Comparison of ENCODE assay signal across 24 mouse cellular contexts in genomic region chr17:71132856-71133439, GRCm38 (mm10). TPM values are rescaled to one million over a fixed set of nuclear protein-coding genes. Genes with fewer than 3 reads are reported as not detected.
DNase-seq lines count a peak whose midpoint lies in the region; ATAC-seq and TF ChIP-seq lines count a peak whose summit lies in the region.
"Had no signal": no experiment of that assay in that cellular context is flagged by ENCODE, and none has a peak within 500 bp of the region (broad histone marks: within the 10 kb centered on the region; RNA-seq: fewer than 3 reads in every experiment).

No protein-coding gene starts in this region.

- H3K27me3 ChIP-seq in heart, adult 2 months (ENCODE audit: control insufficient read depth, insufficient read depth, low read length): no peaks in the 10 kb centered on the region
- H3K27me3 ChIP-seq in midbrain, embryonic 10.5 days (ENCODE audit: low read depth, poor library complexity, severe bottlenecking): no peaks in the 10 kb centered on the region
- H3K27me3 ChIP-seq in midbrain, embryonic 14.5 days (ENCODE audit: control insufficient read depth, insufficient read depth, low read length): no peaks in the 10 kb centered on the region
- H3K27me3 ChIP-seq: embryonic facial prominence, embryonic 12.5 days; limb, embryonic 13.5 days; neural tube, embryonic 12.5 days had no signal

- no peaks in the 10 kb centered on the region for H3K79me2 ChIP-seq in heart, adult 2 months (replicated peaks; ENCODE audit: control insufficient read depth, insufficient read depth, low read length)

- no peak for ATAC-seq in midbrain, embryonic 14.5 days (ENCODE audit: low FRiP score, low TSS enrichment)
- peak; percentile 32 to 35; a peak in 3 of 4 replicates for ATAC-seq in hematopoietic stem cell, adult 5-6 weeks (replicated peaks in 1 of 2; ENCODE audit: insufficient read depth in 1 of 2, low FRiP score in 2 of 2, low TSS enrichment in 1 of 2, low read depth in 1 of 2, poor library complexity in 2 of 2, severe bottlenecking in 2 of 2)
- ATAC-seq in neutrophil, adult 5-6 weeks (ENCODE audit: extremely low read depth, insufficient number of reproducible peaks, low FRiP score, poor library complexity, severe bottlenecking): peak; percentile 23; the same call in 1 of the 2 replicates
- ATAC-seq: forebrain, embryonic 14.5 days; hindbrain, postnatal 0 days had no signal

- H3K27ac ChIP-seq in heart, adult 2 months: peak overlapping the region; percentile 68; the same call in 1 of the 2 replicates
- no peak overlapping the region for H3K27ac ChIP-seq in midbrain, embryonic 10.5 days (replicated peaks)
- no peak overlapping the region for H3K27ac ChIP-seq in midbrain, embryonic 14.5 days (replicated peaks; ENCODE audit: low read depth, low read length)
- H3K27ac ChIP-seq: embryonic facial prominence, embryonic 12.5 days; hindbrain, postnatal 0 days; left cerebral cortex, adult 2 months; limb, embryonic 13.5 days; neural tube, embryonic 12.5 days; stomach, postnatal 0 days had no signal

- H3K9ac ChIP-seq in heart, adult 2 months (ENCODE audit: low read depth, low read length): no peak overlapping the region
- no peak overlapping the region for H3K9ac ChIP-seq in midbrain, embryonic 14.5 days (replicated peaks; ENCODE audit: low read length)
- H3K9ac ChIP-seq: embryonic facial prominence, embryonic 12.5 days; limb, embryonic 13.5 days; neural tube, embryonic 12.5 days had no signal

- no peak for DNase-seq in heart, adult 2 months
- DNase-seq in heart, postnatal 25 days (ENCODE audit: low spot score): no peak
- DNase-seq in midbrain, embryonic 10.5 days (ENCODE audit: low spot score): peak; percentile 5
- DNase-seq in midbrain, embryonic 14.5 days: no peak
- no peak for DNase-seq in cerebellum, postnatal 10 days
- no peak for DNase-seq in gastrocnemius, postnatal 25 days
- DNase-seq: cerebellum, adult 8-10 months; gastrocnemius, postnatal 14 days; heart, postnatal 36 days; kidney, adult 2 months; kidney, postnatal 36 days; layer of hippocampus, adult 9-11 months; lung, postnatal 10 days had no signal

- H3K4me3 ChIP-seq in heart, adult 2 months: no peak overlapping the region
- no peak overlapping the region for H3K4me3 ChIP-seq in midbrain, embryonic 10.5 days
- no peak overlapping the region for H3K4me3 ChIP-seq in midbrain, embryonic 14.5 days (replicated peaks; ENCODE audit: low read depth, low read length)
- H3K4me3 ChIP-seq: embryonic facial prominence, embryonic 12.5 days; erythroblast, embryonic 14.5 days; left cerebral cortex, adult 2 months; limb, embryonic 13.5 days; neural tube, embryonic 12.5 days had no signal

- H3K36me3 ChIP-seq in heart, adult 2 months (ENCODE audit: control insufficient read depth, insufficient read depth, low read length): no peaks in the 10 kb centered on the region
- no peaks in the 10 kb centered on the region for H3K36me3 ChIP-seq in midbrain, embryonic 10.5 days
- no peaks in the 10 kb centered on the region for H3K36me3 ChIP-seq in midbrain, embryonic 14.5 days (ENCODE audit: control insufficient read depth, insufficient read depth, low read length)
- H3K36me3 ChIP-seq: embryonic facial prominence, embryonic 12.5 days; limb, embryonic 13.5 days; neural tube, embryonic 12.5 days had no signal

- 83% methylated on average over 11 of the region's 11 CpGs for WGBS in heart, adult 2 months
- 92% methylated on average over 11 of the region's 11 CpGs for WGBS in midbrain, embryonic 10.5 days
- 91% methylated on average over 11 of the region's 11 CpGs for WGBS in midbrain, embryonic 14.5 days

- TF ChIP-seq EP300 in heart, adult 2 months (IDR thresholded peaks at IDR 0.05; ENCODE audit: insufficient read depth, low read depth, low read length): no peak

- TF ChIP-seq POLR2A in heart, adult 2 months (IDR thresholded peaks at IDR 0.05; ENCODE audit: insufficient read depth, low read depth, low read length): no peak

- peaks cover 2% of the 10 kb centered on the region for H3K4me1 ChIP-seq in heart, adult 2 months (ENCODE audit: control insufficient read depth, insufficient read depth, low read length)
- H3K4me1 ChIP-seq in midbrain, embryonic 10.5 days: no peaks in the 10 kb centered on the region
- H3K4me1 ChIP-seq in midbrain, embryonic 14.5 days (ENCODE audit: control insufficient read depth, insufficient read depth, low read length): no peaks in the 10 kb centered on the region

- intact Hi-C loops in heart, adult 2 months (cut with DNase I): no loop called here
- intact Hi-C loops in heart, postnatal 25 days (cut with DNase I): no loop called here

- H3K9me3 ChIP-seq in midbrain, embryonic 10.5 days (replicated peaks): no peaks in the 10 kb centered on the region
- no peaks in the 10 kb centered on the region for H3K9me3 ChIP-seq in midbrain, embryonic 14.5 days (ENCODE audit: control insufficient read depth, low read length)
- H3K9me3 ChIP-seq: embryonic facial prominence, embryonic 12.5 days; limb, embryonic 13.5 days; neural tube, embryonic 12.5 days had no signal

- H3K4me2 ChIP-seq in midbrain, embryonic 14.5 days (ENCODE audit: low read length): no peak overlapping the region
- H3K4me2 ChIP-seq: embryonic facial prominence, embryonic 12.5 days; heart, embryonic 11.5 days; limb, embryonic 13.5 days; neural tube, embryonic 12.5 days had no signal

- TF ChIP-seq CTCF in heart, adult 2 months (IDR thresholded peaks at IDR 0.05): no peak

RNA-seq across cellular contexts. Expression of gene Lpin2, which starts 49.4 kb away (rescaled TPM):
- total RNA-seq in heart, adult 2 months (2021): 10 to 100 TPM in 1 of 2 experiments, 1 to 10 TPM in 1; 6.0 to 13.1 TPM
- polyA plus RNA-seq in heart, adult 2 months (2012; rRNA removed): 3.4 and 4.7 TPM in 2 replicates
- 1 to 10 TPM; 8.2 to 9.5 TPM for total RNA-seq in heart, postnatal 25 days (2021)
- polyA plus RNA-seq in midbrain, embryonic 10.5 days (2016; fragmentation: Nextera tagmentation; extraction: Ambion mirVana): 34.5 and 37.3 TPM in 2 replicates
- polyA plus RNA-seq in midbrain, embryonic 14.5 days (2014; fragmentation: Nextera tagmentation; extraction: Ambion mirVana): 38.5 and 42.9 TPM in 2 replicates
- total RNA-seq in hematopoietic stem cell, adult 5-6 weeks (2017): 54.8 and 72.9 TPM in 2 replicates
- 118 and 135 TPM in 2 replicates for total RNA-seq in neutrophil, adult 5-6 weeks (2017)
- 1 to 10 TPM; 4.0 to 4.9 TPM for total RNA-seq in gastrocnemius, postnatal 25 days (2021)
